ENCODE assay signal across 30 mouse cellular contexts in the genomic region with DNA sequence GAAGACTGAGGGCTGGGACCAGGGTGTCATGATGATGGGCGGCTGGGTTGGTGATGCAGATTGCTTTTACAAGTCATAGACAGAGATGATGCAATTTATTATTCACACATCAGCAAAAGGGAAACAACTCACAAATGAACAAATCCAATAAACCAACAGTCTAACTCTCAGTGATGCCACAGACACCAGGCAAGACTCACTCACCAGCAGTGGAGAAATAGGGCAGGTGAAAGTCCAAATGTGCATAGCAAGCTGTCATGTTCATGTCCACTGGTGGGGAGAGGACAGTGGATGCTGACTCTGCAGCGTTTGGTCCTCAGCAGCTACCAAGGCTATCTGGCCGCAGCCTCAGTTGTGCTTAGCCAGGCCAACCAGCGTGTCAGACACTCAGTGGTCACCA. TPM values are rescaled to one million over a fixed set of nuclear protein-coding genes. Genes with fewer than 3 reads are reported as not detected.
"Had no signal": no experiment of that assay in that cellular context is flagged by ENCODE, and none has a peak within 500 bp of the region (broad histone marks: within the 10 kb centered on the region; RNA-seq: fewer than 3 reads in every experiment).

No protein-coding gene starts in this region.

- DNase-seq: gastrocnemius, postnatal 10 days; gastrocnemius, postnatal 25 days; heart, adult 18-20 months had no signal

- H3K9me3 ChIP-seq: heart, embryonic 10.5 days; heart, embryonic 12.5 days; hindbrain, embryonic 10.5 days; hindbrain, embryonic 12.5 days; intestine, embryonic 15.5 days; kidney, embryonic 15.5 days; limb, embryonic 10.5 days; limb, embryonic 12.5 days had no signal

- H3K36me3 ChIP-seq: heart, embryonic 10.5 days; heart, embryonic 12.5 days; hindbrain, embryonic 10.5 days; hindbrain, embryonic 12.5 days; intestine, embryonic 15.5 days; kidney, embryonic 15.5 days; limb, embryonic 10.5 days; limb, embryonic 12.5 days had no signal

- ATAC-seq: hindbrain, embryonic 16.5 days; inflammation-experienced regulatory T-cells, adult 6 months; intestine, embryonic 15.5 days; intestine, postnatal 0 days had no signal

- H3K4me3 ChIP-seq: gastrocnemius, adult 2 months; heart, embryonic 10.5 days; heart, embryonic 12.5 days; hindbrain, embryonic 10.5 days; hindbrain, embryonic 12.5 days; intestine, embryonic 15.5 days; kidney, embryonic 15.5 days; layer of hippocampus, adult 2 months; left cerebral cortex, adult 2 months; limb, embryonic 10.5 days; limb, embryonic 12.5 days had no signal

- H3K27ac ChIP-seq: gastrocnemius, adult 2 months; heart, embryonic 10.5 days; hindbrain, embryonic 12.5 days; hindbrain, embryonic 14.5 days; intestine, embryonic 15.5 days; kidney, embryonic 15.5 days; layer of hippocampus, adult 2 months; left cerebral cortex, adult 2 months; limb, embryonic 10.5 days; limb, embryonic 12.5 days had no signal

- H3K27me3 ChIP-seq: intestine, embryonic 15.5 days; kidney, embryonic 15.5 days; limb, embryonic 12.5 days had no signal

- H3K9ac ChIP-seq: heart, embryonic 12.5 days; hindbrain, embryonic 12.5 days; hindbrain, embryonic 14.5 days; intestine, embryonic 15.5 days; kidney, embryonic 15.5 days; limb, embryonic 12.5 days had no signal

- H3K4me2 ChIP-seq: heart, embryonic 12.5 days; hindbrain, embryonic 12.5 days; hindbrain, embryonic 14.5 days; intestine, embryonic 15.5 days; kidney, embryonic 15.5 days; limb, embryonic 12.5 days; liver, embryonic 11.5 days had no signal

- H3K4me1 ChIP-seq: intestine, embryonic 15.5 days had no signal

RNA-seq across cellular contexts. Expression of gene Psapl1, which starts 26.9 kb away (rescaled TPM):
- total RNA-seq: gastrocnemius, adult 2 months; gastrocnemius, postnatal 10 days; gastrocnemius, postnatal 25 days; granulocyte monocyte progenitor cell, adult 5-6 weeks; heart, adult 18-20 months; heart, adult 8-10 months; heart, postnatal 10 days; heart, postnatal 25 days; heart, postnatal 4 days; layer of hippocampus, adult 2 months; layer of hippocampus, postnatal 10 days; layer of hippocampus, postnatal 25 days; left cerebral cortex, adult 2 months; left cerebral cortex, postnatal 14 days; left cerebral cortex, postnatal 36 days had no signal
- polyA plus RNA-seq: frontal cortex, adult 2 months; heart, embryonic 12.5 days; heart, embryonic 14.5 days; hindbrain, embryonic 10.5 days; inflammation-experienced regulatory T-cells, adult 6 months; limb, embryonic 12.5 days had no signal
